Mouse (Mus musculus) liver, postnatal 0 days (tissue): ENCODE data around the gene Dydc2. TPM values are rescaled to one million over a fixed set of nuclear protein-coding genes. Genes with fewer than 3 reads are reported as not detected.

Experiments
- ATAC-seq: fragments of 200-750 bp; cut with Nextera tagmentation; 2 replicates; pipeline ENCODE4 v1.8.0; 2017; ENCODE audit warnings: mild to moderate bottlenecking, moderate library complexity
- DNase-seq: peaks from one replicate; pipeline ENCODE4 v3.0.0-alpha.2; 2016
- H3K27ac ChIP-seq: fragments of 300-500 bp; sonication (generic); 2 replicates; pipeline ENCODE4 v1.5.1; 2014; ENCODE audit warnings: antibody characterized with exemption, moderate library complexity, mild to moderate bottlenecking, low read depth
- H3K27me3 ChIP-seq: fragments of 300-500 bp; sonication (generic); 2 replicates; pipeline ENCODE4 v1.6.1; 2014; ENCODE audit warnings: low read length, control low read depth, mixed read lengths; ENCODE audit not compliant: insufficient read depth
- H3K36me3 ChIP-seq: fragments of 300-500 bp; sonication (generic); replicated peaks from 2 replicates; pipeline ENCODE4 v1.6.1; 2014; ENCODE audit warnings: mild to moderate bottlenecking, control low read depth, low read length, moderate library complexity, mixed read lengths; ENCODE audit not compliant: insufficient read depth
- H3K4me1 ChIP-seq: fragments of 300-500 bp; sonication (generic); 2 replicates; pipeline ENCODE4 v1.6.1; 2014; ENCODE audit warnings: antibody characterized with exemption, mild to moderate bottlenecking, control low read depth; ENCODE audit not compliant: insufficient read depth
- H3K4me2 ChIP-seq: fragments of 300-500 bp; sonication (generic); 2 replicates; pipeline ENCODE4 v1.6.1; 2014; ENCODE audit warnings: low read depth, mild to moderate bottlenecking, low read length, moderate library complexity, mixed read lengths
- H3K4me3 ChIP-seq: fragments of 300-500 bp; sonication (generic); 2 replicates; pipeline ENCODE4 v1.5.1; 2014; ENCODE audit warnings: low read depth, low read length
- H3K9ac ChIP-seq: fragments of 300-500 bp; sonication (generic); replicated peaks from 2 replicates; pipeline ENCODE4 v1.6.1; 2014; ENCODE audit warnings: mild to moderate bottlenecking, moderate library complexity
- H3K9me3 ChIP-seq: fragments of 300-500 bp; sonication (generic); 2 replicates; pipeline ENCODE4 v1.6.1; 2016; ENCODE audit warnings: mild to moderate bottlenecking, control low read depth, low read length, mixed read lengths
- CTCF ChIP-seq: sonication (generic); IDR thresholded peaks from 2 replicates; pipeline ENCODE4 v1.5.1; 2016; ENCODE audit warnings: antibody characterized with exemption, low read depth
- EP300 ChIP-seq: IDR thresholded peaks from 2 replicates; pipeline ENCODE4 v1.6.1; 2016; ENCODE audit warnings: antibody characterized with exemption, low read depth, mild to moderate bottlenecking
- WGBS: fragments of 180-500 bp; shearing (Covaris S2); extraction: QIAGEN DNeasy Blood & Tissue Kit; methylation state at CpG from one replicate; pipeline ENCODE4 v1.1.7; 2014; ENCODE audit not compliant: insufficient replicate concordance; 5-methylcytosine and 5-hydroxymethylcytosine counted together
- polyA plus RNA-seq: library from polyadenylated mRNA; unstranded; fragments of >200 nt; fragmentation: Nextera tagmentation; extraction: Ambion mirVana; gene quantifications from 2 replicates; pipeline ENCODE4 v1.2.1, GENCODE M21; 2015

The Dydc2 gene
- polyA plus RNA-seq, 1 experiment from 2014 or later, result not detected

GRCm38 (mm10) chr14:41101242-41101641, 32.2 kb upstream of the Dydc2 start:
- H3K36me3 ChIP-seq, result no peaks in the 10 kb centered on the region
- no peaks in the 10 kb centered on the region for H3K9me3 ChIP-seq
- H3K4me3 ChIP-seq, result no peak overlapping the region
- no peak overlapping the region for H3K9ac ChIP-seq
- 63% methylated on average over 5 of the region's 5 CpGs for WGBS
- H3K27ac ChIP-seq, result peak overlapping the region; percentile 94
- TF ChIP-seq CTCF (no peak), EP300 (no peak)
- ATAC-seq (no peak), DNase-seq (no peak)
- no peaks in the 10 kb centered on the region for H3K27me3 ChIP-seq
- H3K4me1 ChIP-seq, result no peaks in the 10 kb centered on the region
- no peak overlapping the region for H3K4me2 ChIP-seq

DNA sequence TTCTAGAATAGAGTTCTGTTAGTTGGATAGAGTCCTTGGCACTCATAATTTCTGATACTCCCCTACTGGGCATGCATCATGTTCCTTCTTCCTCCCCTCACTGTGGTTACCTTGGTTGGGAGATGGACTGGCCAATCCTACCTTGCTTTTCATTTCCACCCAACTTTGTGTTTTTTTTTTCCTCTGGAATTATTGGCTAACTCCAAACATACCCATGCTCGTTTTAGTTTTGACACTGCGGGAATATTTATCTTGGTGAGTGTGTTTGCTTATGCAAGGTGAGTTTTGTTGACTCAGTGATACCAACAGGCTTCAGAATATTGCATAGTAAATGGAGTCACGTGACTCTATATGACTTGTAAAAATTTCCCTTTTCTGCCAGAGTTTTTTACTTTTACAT, 31.7 kb upstream of the Dydc2 start:
- ATAC-seq, result peak; percentile 53
- H3K9ac ChIP-seq, result no peak overlapping the region
- WGBS, result 55% methylated on average over 3 of the region's 3 CpGs
- no peaks in the 10 kb centered on the region for H3K4me1 ChIP-seq
- no peaks in the 10 kb centered on the region for H3K36me3 ChIP-seq
- peak overlapping the region; percentile 95 for H3K27ac ChIP-seq
- H3K4me2 ChIP-seq, result no peak overlapping the region
- no peaks in the 10 kb centered on the region for H3K27me3 ChIP-seq
- no peak overlapping the region for H3K4me3 ChIP-seq
- DNase-seq, result no peak
- TF ChIP-seq EP300, result peak; percentile 82
- TF ChIP-seq CTCF, result no peak
- H3K9me3 ChIP-seq, result no peaks in the 10 kb centered on the region

- no peaks in the 10 kb centered on the region for H3K27me3 ChIP-seq
- WGBS, result 80% methylated on average over 1 of the region's 1 CpGs
- H3K9ac ChIP-seq, result no peak overlapping the region
- no peak overlapping the region for H3K4me3 ChIP-seq
- ATAC-seq, result no peak
- no peaks in the 10 kb centered on the region for H3K9me3 ChIP-seq
- H3K27ac ChIP-seq, result peak overlapping the region; percentile 95
- TF ChIP-seq CTCF (no peak), EP300 (no peak)
- H3K36me3 ChIP-seq, result no peaks in the 10 kb centered on the region
- H3K4me2 ChIP-seq, result no peak overlapping the region
- H3K4me1 ChIP-seq, result no peaks in the 10 kb centered on the region
- DNase-seq, result no peak
Observed at GRCm38 (mm10) chr14:41098726-41099125, 29.7 kb upstream of the Dydc2 start.

DNA sequence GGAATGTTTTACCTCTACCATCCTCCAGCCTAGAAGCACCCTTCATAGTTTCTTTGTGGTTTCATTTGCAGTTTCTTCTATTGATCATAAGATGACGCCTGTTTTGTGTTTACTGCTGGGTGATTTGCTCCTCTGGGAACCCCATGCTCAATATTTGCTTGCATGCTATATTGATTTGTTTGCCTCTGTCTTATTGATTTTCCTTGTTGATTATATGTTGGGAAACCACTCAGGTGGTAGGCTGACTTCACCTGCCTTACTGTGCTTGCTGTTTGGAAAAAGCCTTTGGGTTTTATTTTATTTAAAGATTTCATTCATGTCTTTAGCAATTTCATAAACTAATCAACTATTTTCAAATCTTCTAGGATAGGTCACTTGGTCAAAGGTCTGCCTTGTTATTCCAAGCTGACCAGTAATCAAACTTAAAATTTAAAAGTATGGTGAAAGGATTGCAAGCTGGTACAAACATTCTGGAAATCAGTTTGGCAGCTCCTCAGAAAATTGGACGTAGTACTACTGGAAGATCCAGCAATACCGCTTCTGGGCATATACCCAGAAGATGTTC, 27.4 kb upstream of the Dydc2 start:
- DNase-seq (no peak), ATAC-seq (peak; percentile 68)
- Histone ChIP-seq H3K9me3 (no peaks in the 10 kb centered on the region), H3K27ac (peak overlapping the region; percentile 89), H3K36me3 (no peaks in the 10 kb centered on the region), H3K9ac (no peak overlapping the region), H3K4me1 (no peaks in the 10 kb centered on the region), H3K4me3 (no peak overlapping the region), H3K4me2 (no peak overlapping the region), H3K27me3 (no peaks in the 10 kb centered on the region)
- TF ChIP-seq EP300 (peak; percentile 86), CTCF (no peak)
- WGBS, result 60% methylated on average over 3 of the region's 3 CpGs

GRCm38 (mm10) chr14:41094114-41094513, 25.1 kb upstream of the Dydc2 start:
- DNase-seq (no peak), ATAC-seq (no peak)
- Histone ChIP-seq H3K27ac (no peak overlapping the region), H3K4me3 (no peak overlapping the region), H3K36me3 (no peaks in the 10 kb centered on the region), H3K4me2 (no peak overlapping the region), H3K27me3 (no peaks in the 10 kb centered on the region), H3K4me1 (no peaks in the 10 kb centered on the region), H3K9ac (no peak overlapping the region), H3K9me3 (no peaks in the 10 kb centered on the region)
- TF ChIP-seq EP300 (no peak), CTCF (peak; percentile 76)
- WGBS, result 40% methylated on average over 1 of the region's 1 CpGs

DNA sequence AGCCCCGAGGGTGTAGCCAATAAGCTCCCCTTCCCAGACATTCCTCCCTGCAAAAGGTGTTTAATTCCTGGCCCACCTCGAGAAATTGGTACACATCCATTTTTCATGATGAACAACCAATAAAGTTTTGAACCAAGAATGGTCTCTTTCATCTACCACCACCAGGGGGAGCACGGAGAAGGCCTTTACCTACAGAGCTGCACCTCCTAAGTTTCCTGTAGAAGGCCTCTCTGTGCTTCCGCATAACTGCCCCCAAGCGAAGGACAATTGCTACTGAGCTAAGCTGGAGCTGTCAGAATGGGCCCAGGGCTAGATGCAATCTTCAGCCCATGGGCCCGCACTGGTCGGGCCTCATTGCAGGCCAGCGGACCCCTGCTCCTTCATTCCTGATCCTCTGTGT, 21.8 kb upstream of the Dydc2 start:
- no peaks in the 10 kb centered on the region for H3K9me3 ChIP-seq
- DNase-seq (peak; percentile 44), ATAC-seq (peak; percentile 43; the same call in 1 of the 2 replicates)
- no peak overlapping the region for H3K4me3 ChIP-seq
- no peak overlapping the region for H3K4me2 ChIP-seq
- H3K9ac ChIP-seq, result no peak overlapping the region
- no peak overlapping the region for H3K27ac ChIP-seq
- WGBS, result 41% methylated on average over 8 of the region's 8 CpGs
- TF ChIP-seq CTCF (peak; percentile 72), EP300 (no peak)
- H3K4me1 ChIP-seq, result no peaks in the 10 kb centered on the region
- no peaks in the 10 kb centered on the region for H3K36me3 ChIP-seq
- no peaks in the 10 kb centered on the region for H3K27me3 ChIP-seq
